Mouse (Mus musculus): ENCODE measurements around the gene Gm20388. TPM values are rescaled to one million over a fixed set of nuclear protein-coding genes. Genes with fewer than 3 reads are reported as not detected.
A peak's percentile ranks its signal among the peaks of the same experiment; 100 is the strongest.

Gm20388 gene
- polyA plus RNA-seq, 2 experiments = 8.5 TPM; not detected in 1

DNA sequence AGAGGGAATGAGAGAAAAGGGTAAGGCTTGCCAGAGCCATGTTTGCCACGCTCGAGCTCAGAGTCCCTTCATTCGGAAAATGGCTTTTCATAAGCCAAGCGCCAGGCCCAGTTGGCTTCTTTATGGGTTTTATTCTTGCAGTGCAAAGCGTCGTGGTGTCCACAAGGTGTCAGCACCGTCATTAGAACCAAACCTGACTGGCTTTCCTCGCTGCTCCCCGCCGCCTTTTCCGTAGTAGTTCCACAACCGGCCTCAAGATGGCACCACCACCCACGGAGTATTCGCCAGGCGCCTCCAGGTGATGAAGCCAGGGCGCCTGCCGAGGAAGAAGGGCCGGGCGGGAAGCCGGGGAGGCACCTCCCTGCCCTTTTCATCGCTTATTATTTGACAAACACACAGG, 1202.6 kb downstream of the Gm20388 start:
- no peak overlapping the region for H3K4me2 ChIP-seq (ENCODE audit: low read depth)
- WGBS (ENCODE audit: insufficient replicate concordance) = under 1% methylated on average over 21 of the region's 21 CpGs
- DNase-seq (ENCODE audit: low read depth in 3 of 3, low spot score in 3 of 3) (peak; percentile 68 to 77 (median 72)), ATAC-seq (ENCODE audit: insufficient read depth) (peak; percentile 9; the same call in 1 of the 2 replicates)
- H3K9me3 ChIP-seq (ENCODE audit: control insufficient read depth, low read length) = no peaks in the 10 kb centered on the region
- no peak overlapping the region for H3K4me3 ChIP-seq (ENCODE audit: insufficient read depth in 1 of 2, low read depth in 2 of 2, low read length in 2 of 2)
- no peak overlapping the region for H3K27ac ChIP-seq
- no peak for TF ChIP-seq EP300 (IDR thresholded peaks at IDR 0.05; ENCODE audit: low read depth)
- TF ChIP-seq CTCF (IDR thresholded peaks at IDR 0.05; ENCODE audit: low read depth) = peak; percentile 98
- peaks cover 49% of the 10 kb centered on the region for H3K27me3 ChIP-seq (ENCODE audit: control insufficient read depth, insufficient read depth, low read length)
- no peaks in the 10 kb centered on the region for H3K36me3 ChIP-seq (replicated peaks; ENCODE audit: control insufficient read depth, insufficient read depth, low read depth)
- H3K4me1 ChIP-seq (replicated peaks; ENCODE audit: control insufficient read depth in 2 of 2, insufficient read depth in 2 of 2, low read length in 1 of 2) = peaks cover 3% of the 10 kb centered on the region in 2 experiments; a peak in 2 of 4 replicates
- H3K9ac ChIP-seq (replicated peaks) = no peak overlapping the region

DNA sequence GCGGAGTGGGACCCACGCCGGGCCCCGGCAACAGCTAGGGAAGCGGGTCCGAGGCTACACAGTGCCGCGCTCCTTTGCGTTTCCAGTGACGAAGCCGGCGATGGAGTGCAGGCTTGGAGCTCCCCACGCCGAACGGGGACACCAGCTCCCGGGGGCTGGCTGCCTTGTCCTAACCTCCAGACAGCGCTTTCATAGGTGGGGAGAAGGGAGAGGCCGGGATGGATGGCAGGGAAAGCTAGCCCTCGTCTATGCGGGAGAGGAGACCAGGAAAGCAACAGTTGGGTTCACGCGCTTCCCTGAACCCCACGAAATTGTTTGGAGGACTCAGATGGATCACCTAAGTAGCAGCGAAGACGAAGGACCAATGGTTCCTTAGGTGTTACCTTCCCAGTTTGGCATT, 1204.5 kb downstream of the Gm20388 start:
- no peak overlapping the region for H3K4me3 ChIP-seq (ENCODE audit: insufficient read depth in 1 of 2, low read depth in 2 of 2, low read length in 2 of 2)
- no peak for TF ChIP-seq EP300 (IDR thresholded peaks at IDR 0.05; ENCODE audit: low read depth)
- no peak for TF ChIP-seq CTCF (IDR thresholded peaks at IDR 0.05; ENCODE audit: low read depth)
- no peaks in the 10 kb centered on the region for H3K9me3 ChIP-seq (ENCODE audit: control insufficient read depth, low read length)
- no peaks in the 10 kb centered on the region for H3K36me3 ChIP-seq (replicated peaks; ENCODE audit: control insufficient read depth, insufficient read depth, low read depth)
- ATAC-seq (ENCODE audit: insufficient read depth) = no peak
- H3K9ac ChIP-seq (replicated peaks) = no peak overlapping the region
- no peak overlapping the region for H3K27ac ChIP-seq
- H3K4me1 ChIP-seq (replicated peaks; ENCODE audit: control insufficient read depth in 2 of 2, insufficient read depth in 2 of 2, low read length in 1 of 2) = no peaks in the 10 kb centered on the region
- H3K27me3 ChIP-seq (ENCODE audit: control insufficient read depth, insufficient read depth, low read length) = peaks cover 68% of the 10 kb centered on the region
- 3% methylated on average over 25 of the region's 25 CpGs for WGBS (ENCODE audit: insufficient replicate concordance)
- no peak overlapping the region for H3K4me2 ChIP-seq (ENCODE audit: low read depth)
- DNase-seq (ENCODE audit: low read depth in 3 of 3, low spot score in 3 of 3) = no peak

DNA sequence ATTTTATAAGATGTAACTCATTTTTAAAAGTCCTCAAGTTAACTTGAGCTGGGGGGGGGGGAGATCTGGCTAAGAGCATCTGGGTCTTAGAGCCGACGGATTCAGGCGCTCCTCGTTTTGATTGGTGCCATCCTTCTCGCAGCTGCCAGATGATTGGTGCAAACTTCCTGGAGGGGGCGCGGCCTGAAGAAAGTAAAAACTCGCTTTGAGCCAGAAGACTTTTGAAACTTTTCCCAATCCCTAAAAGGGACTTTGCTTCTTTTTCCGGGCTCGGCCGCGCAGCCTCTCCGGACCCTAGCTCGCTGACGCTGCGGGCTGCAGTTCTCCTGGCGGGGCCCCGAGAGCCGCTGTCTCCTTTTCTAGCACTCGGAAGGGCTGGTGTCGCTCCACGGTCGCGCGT, 1205.3 kb downstream of the Gm20388 start, which contains the start of gene Foxc2:
Gene Foxc2, plus strand, starts transcription at position 224 of the 400 bp plus-strand sequence.
- Histone ChIP-seq H3K4me3 (ENCODE audit: insufficient read depth in 1 of 2, low read depth in 2 of 2, low read length in 2 of 2) (peak within 1 kb of the TSS; percentile 10 to 45; a peak in 2 of 4 replicates), H3K9ac (replicated peaks) (no peak within 1 kb of the TSS), H3K36me3 (replicated peaks; ENCODE audit: control insufficient read depth, insufficient read depth, low read depth) (no peaks in the 10 kb centered on the region), H3K4me2 (ENCODE audit: low read depth) (peak within 1 kb of the TSS; percentile 34), H3K27ac (no peak within 1 kb of the TSS), H3K9me3 (ENCODE audit: control insufficient read depth, low read length) (no peaks in the 10 kb centered on the region), H3K4me1 (replicated peaks; ENCODE audit: control insufficient read depth in 2 of 2, insufficient read depth in 2 of 2, low read length in 1 of 2) (no peaks in the 10 kb centered on the region), H3K27me3 (ENCODE audit: control insufficient read depth, insufficient read depth, low read length) (peaks cover 76% of the 10 kb centered on the region)
- WGBS (ENCODE audit: insufficient replicate concordance) = under 1% methylated on average over 25 of the region's 25 CpGs
- TF ChIP-seq EP300 (IDR thresholded peaks at IDR 0.05; ENCODE audit: low read depth) (no peak), CTCF (IDR thresholded peaks at IDR 0.05; ENCODE audit: low read depth) (no peak)
- DNase-seq (ENCODE audit: low read depth in 3 of 3, low spot score in 3 of 3) (peak; percentile 36 to 45 (median 37)), ATAC-seq (ENCODE audit: insufficient read depth) (no peak)

DNA sequence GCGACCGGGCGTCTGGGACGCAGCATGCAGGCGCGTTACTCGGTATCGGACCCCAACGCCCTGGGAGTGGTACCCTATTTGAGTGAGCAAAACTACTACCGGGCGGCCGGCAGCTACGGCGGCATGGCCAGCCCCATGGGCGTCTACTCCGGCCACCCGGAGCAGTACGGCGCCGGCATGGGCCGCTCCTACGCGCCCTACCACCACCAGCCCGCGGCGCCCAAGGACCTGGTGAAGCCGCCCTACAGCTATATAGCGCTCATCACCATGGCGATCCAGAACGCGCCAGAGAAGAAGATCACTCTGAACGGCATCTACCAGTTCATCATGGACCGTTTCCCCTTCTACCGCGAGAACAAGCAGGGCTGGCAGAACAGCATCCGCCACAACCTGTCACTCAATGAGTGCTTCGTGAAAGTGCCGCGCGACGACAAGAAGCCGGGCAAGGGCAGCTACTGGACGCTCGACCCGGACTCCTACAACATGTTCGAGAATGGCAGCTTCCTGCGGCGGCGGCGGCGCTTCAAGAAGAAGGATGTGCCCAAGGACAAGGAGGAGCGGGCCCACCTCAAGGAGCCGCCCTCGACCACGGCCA, 1206.0 kb downstream of the Gm20388 start:
- DNase-seq (ENCODE audit: low read depth in 3 of 3, low spot score in 3 of 3) = no peak
- no peak overlapping the region for H3K9ac ChIP-seq (replicated peaks)
- peaks cover 81% of the 10 kb centered on the region for H3K27me3 ChIP-seq (ENCODE audit: control insufficient read depth, insufficient read depth, low read length)
- peak overlapping the region; percentile 34 for H3K4me2 ChIP-seq (ENCODE audit: low read depth)
- ATAC-seq (ENCODE audit: insufficient read depth) = no peak; the same call in 1 of the 2 replicates
- no peaks in the 10 kb centered on the region for H3K36me3 ChIP-seq (replicated peaks; ENCODE audit: control insufficient read depth, insufficient read depth, low read depth)
- H3K4me1 ChIP-seq (replicated peaks; ENCODE audit: control insufficient read depth in 2 of 2, insufficient read depth in 2 of 2, low read length in 1 of 2) = no peaks in the 10 kb centered on the region
- H3K4me3 ChIP-seq (ENCODE audit: insufficient read depth in 1 of 2, low read depth in 2 of 2, low read length in 2 of 2) = peak overlapping the region in 1 of 2 experiments; percentile 45; a peak in 2 of 4 replicates
- TF ChIP-seq EP300 (IDR thresholded peaks at IDR 0.05; ENCODE audit: low read depth) = no peak
- TF ChIP-seq CTCF (IDR thresholded peaks at IDR 0.05; ENCODE audit: low read depth) = no peak
- no peak overlapping the region for H3K27ac ChIP-seq
- WGBS (ENCODE audit: insufficient replicate concordance) = 1% methylated on average over 54 of the region's 55 CpGs
- H3K9me3 ChIP-seq (ENCODE audit: control insufficient read depth, low read length) = no peaks in the 10 kb centered on the region

DNA sequence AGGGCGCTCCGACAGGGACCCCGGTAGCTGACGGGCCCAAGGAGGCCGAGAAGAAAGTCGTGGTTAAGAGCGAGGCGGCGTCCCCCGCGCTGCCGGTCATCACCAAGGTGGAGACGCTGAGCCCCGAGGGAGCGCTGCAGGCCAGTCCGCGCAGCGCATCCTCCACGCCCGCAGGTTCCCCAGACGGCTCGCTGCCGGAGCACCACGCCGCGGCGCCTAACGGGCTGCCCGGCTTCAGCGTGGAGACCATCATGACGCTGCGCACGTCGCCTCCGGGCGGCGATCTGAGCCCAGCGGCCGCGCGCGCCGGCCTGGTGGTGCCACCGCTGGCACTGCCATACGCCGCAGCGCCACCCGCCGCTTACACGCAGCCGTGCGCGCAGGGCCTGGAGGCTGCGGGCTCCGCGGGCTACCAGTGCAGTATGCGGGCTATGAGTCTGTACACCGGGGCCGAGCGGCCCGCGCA, 1206.6 kb downstream of the Gm20388 start:
- Histone ChIP-seq H3K4me2 (ENCODE audit: low read depth) (no peak overlapping the region), H3K27ac (no peak overlapping the region), H3K36me3 (replicated peaks; ENCODE audit: control insufficient read depth, insufficient read depth, low read depth) (no peaks in the 10 kb centered on the region), H3K9me3 (ENCODE audit: control insufficient read depth, low read length) (no peaks in the 10 kb centered on the region), H3K9ac (replicated peaks) (no peak overlapping the region), H3K27me3 (ENCODE audit: control insufficient read depth, insufficient read depth, low read length) (peaks cover 86% of the 10 kb centered on the region), H3K4me3 (ENCODE audit: insufficient read depth in 1 of 2, low read depth in 2 of 2, low read length in 2 of 2) (no peak overlapping the region), H3K4me1 (replicated peaks; ENCODE audit: control insufficient read depth in 2 of 2, insufficient read depth in 2 of 2, low read length in 1 of 2) (no peaks in the 10 kb centered on the region)
- DNase-seq (ENCODE audit: low read depth in 3 of 3, low spot score in 3 of 3) (no peak), ATAC-seq (ENCODE audit: insufficient read depth) (no peak)
- 2% methylated on average over 59 of the region's 62 CpGs for WGBS (ENCODE audit: insufficient replicate concordance)
- TF ChIP-seq EP300 (IDR thresholded peaks at IDR 0.05; ENCODE audit: low read depth) (no peak), CTCF (IDR thresholded peaks at IDR 0.05; ENCODE audit: low read depth) (no peak)

Data from liver, embryonic 14.5 days (tissue).